Mouse (Mus musculus): ENCODE data around the gene Ubl7.

The Ubl7 gene

DNA sequence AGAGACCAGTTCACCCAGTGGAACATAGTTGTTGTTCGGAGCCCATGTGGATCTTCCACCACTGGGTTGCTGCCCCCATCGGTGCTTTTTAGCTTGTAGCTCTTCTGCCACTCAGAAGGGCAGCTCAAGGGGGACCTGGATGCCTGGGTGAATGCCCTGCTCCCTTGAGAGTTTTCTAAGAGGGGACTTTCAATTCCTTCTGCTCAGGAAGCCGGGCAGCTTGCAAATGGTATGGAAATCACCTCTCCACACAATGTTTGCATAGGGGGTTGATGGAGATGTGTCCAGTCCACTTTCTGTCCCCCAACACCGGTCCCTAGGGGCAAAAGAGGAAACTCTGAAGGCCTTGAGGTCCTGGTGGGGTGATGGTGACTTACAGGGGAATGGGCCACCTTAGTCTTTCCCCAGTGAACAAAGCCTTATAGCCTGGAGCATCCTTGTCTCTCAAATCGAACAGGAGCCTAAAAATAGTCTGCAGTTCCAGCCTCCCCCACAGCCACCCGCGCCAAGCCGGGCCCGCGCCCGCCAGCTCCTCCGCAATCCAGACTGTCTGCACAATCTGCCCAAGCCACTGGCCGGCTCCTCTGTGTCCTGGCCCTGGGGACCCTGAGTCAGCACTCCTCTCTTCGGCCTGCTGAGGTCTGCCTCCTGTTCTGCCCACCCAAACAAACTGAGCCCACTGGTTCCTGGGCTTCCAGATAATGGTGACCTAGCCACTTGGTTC, 56.6 kb downstream of the Ubl7 start:
- DNase-seq (ENCODE audit: low spot score): no peak

DNA sequence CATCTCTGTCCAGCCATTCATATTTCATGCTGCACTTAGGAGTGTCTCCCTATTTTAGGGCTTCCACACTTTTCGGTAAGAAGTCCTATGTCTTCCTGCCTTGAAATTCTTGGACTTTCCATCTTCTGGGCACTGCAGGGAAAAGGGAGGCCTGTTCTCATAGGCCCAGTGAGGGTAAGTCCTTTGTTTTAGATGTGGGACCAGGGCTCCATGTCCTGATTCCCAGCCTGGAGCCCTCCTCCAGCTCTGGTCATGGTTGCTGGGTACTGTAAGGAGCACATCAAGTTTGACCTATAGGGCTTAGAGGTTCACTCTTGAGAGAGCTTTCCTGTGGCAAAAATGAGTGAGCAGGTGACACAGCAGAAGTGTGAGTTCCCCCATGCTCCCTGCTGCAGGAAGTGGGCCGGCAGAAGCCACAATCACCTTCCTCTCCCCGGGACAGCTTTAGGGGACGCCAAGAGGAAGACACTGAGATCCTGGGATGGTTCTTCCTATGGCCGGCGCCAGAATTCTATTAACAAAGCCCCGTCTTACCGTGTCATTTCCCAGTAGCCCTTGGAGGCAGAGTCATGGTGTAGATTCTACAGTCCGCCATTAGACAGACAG, 57.5 kb downstream of the Ubl7 start:
- DNase-seq (ENCODE audit: low spot score): no peak

DNA sequence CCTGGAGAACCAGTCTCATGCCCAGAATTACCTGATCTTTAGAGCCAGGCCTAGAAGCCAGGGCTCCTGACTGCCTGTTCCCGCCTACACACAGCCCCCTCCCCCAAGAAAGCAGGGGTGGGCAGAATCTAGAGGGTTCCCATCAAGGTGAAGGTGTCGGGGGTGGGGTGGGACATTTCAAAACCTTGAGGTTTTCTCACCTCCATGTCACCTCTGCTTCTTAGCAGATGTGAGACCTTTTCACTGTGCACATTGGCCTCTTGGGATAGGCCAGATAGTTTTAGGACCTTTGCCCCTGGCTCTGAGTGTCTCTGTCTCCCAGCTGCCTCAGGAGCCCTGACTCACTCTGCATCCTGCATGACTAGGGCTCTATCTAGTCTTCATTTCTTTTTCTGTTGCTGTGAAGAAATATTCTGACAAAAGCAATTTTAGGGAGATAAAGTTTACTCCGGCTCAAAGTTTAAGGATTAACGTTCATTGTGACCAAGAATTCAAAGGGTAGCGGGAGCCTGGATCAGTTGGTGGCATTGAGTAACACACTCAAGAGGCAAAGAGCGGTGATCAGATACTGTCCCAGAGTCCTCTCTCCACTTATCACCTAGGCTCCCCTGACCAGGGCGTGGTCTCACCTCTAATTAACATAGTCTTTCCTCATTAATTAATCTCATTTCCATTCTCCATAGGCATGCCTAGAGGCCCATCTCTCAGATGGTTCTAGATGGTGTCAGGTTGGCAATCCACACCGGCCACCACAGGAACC, 58.2 kb downstream of the Ubl7 start:
- no peak for DNase-seq (ENCODE audit: low spot score)

- DNase-seq (ENCODE audit: low spot score): no peak
These were observed 59.1 kb downstream of the Ubl7 start for GRCm38 (mm10) chr9:57969736-57970495.

DNA sequence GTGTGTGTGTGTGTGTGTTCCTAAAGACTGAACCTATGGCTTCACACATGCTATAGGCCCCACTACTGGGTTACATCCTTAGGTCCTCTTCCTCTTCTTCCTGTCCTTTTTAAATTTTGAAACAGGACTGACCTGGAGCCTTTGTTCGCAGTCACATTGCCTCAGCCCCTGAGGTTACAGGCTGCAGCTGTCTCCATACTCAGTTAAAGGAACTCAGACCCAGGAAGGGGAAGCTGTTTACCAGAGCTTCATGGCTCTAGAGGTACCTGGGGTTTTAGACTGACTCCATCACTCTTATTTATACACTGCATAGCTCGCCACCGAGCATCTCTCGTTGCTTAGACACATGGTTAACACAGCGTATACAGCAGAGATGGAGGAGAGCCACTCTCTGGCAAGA, 60.6 kb downstream of the Ubl7 start:
- no peak for DNase-seq (ENCODE audit: low spot score)

DNA sequence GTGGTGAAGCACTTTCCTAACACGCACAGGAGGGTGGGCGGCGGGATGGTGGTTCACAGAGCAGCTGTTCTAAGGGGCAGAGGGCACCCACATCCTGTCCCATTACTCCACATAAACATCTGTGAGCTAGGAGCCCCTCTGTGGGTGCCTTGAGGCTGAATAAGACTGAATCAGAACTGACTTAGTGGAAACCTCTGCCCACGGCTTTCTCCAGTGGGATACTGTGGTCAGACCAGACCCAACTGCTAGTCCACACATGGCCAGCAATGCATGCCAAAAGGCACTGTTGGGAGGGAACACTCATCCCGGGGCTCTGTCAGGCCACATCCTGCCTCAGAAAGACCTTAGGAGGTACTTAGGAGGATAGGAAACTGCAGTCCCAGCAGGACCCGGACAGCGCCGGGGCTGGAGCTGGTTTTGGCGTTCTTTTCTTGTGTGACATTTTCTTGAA, 61.4 kb downstream of the Ubl7 start:
- DNase-seq (ENCODE audit: low spot score): no peak

DNA sequence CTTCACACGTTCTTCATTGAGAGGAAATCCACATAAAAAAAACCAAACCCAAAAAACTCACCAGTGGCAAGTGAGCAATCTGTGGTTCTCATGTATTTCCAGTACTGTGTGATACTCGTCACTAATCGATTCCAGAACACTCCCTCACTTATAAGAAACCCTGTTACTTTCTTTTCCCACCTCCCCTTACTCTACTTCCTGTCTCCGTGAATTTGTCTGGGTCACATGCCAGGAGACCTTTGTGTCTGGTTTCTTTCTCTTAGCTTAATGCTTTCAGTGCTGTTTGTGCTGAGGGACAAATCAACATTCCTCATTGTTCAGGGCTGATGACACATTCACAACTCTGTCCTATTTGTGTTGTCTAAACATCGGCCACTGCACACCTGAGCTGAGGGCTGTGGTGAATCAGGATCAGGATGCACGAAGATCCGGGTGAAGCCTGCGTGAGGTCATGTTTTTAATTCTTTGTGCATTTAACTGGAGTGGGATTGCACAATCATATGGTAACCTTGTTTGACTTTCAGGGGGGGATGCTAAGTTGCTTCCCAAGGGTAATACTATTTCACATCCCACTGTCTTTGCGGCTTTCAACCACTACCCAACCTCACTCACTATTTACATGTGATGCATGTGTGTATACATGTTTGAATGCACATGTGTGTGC, 62.1 kb downstream of the Ubl7 start:
- no peak for DNase-seq (ENCODE audit: low spot score)

GRCm38 (mm10) chr9:57973440-57974066, 62.8 kb downstream of the Ubl7 start:
- DNase-seq (ENCODE audit: low spot score): no peak

DNA sequence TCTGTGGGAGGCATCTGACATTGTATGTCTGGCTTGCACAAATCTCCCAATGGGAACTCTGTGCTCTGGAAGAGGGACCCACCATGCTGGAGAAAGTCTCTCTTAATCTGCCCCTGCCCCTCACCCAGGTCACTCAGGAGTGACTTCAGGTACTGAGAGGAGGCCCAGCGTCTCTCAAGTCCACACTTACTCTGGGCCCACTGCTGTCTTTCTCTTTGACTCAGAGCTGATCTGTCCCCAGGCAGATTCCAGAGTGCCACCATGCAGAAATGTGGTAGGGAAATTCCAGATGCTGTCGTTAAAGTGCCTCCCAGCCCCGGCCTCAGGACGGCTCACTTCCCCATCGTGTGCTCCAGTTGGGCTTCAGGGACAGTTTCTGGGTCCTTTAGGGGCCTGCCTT, 63.4 kb downstream of the Ubl7 start:
- DNase-seq (ENCODE audit: low spot score): no peak

GRCm38 (mm10) chr9:57975200-57975821, 64.5 kb downstream of the Ubl7 start:
- no peak for DNase-seq (ENCODE audit: low spot score)

- no peak for DNase-seq (ENCODE audit: low spot score)
These were observed 67.2 kb downstream of the Ubl7 start for GRCm38 (mm10) chr9:57978025-57978424.

- DNase-seq (ENCODE audit: low spot score): no peak
These were observed 68.1 kb downstream of the Ubl7 start for GRCm38 (mm10) chr9:57978858-57979257.

Measured in retina, embryonic 14.5 days (tissue).